Mouse (Mus musculus): Measurements from ENCODE around the gene Il31ra.
"Not testable (repeated sequence)": the region's sequence is repeated elsewhere in the genome, so short reads cannot be mapped to it uniquely, and the experiment has no call there.

Il31ra gene

GRCm38 (mm10) chr13:112594260-112594659, at the start of gene Il31ra:
Gene Il31ra (minus strand): TSS chr13:112594360.
- in situ Hi-C loops (cut with MboI, MseI): not testable (repeated sequence)

GRCm38 (mm10) chr13:112642897-112643296, 48.7 kb upstream of the Il31ra start:
- in situ Hi-C loops (cut with MboI, MseI): no loop called here

GRCm38 (mm10) chr13:112639111-112639510, 45.0 kb upstream of the Il31ra start:
- in situ Hi-C loops (cut with MboI, MseI): no loop called here

GRCm38 (mm10) chr13:112636498-112636897, 42.3 kb upstream of the Il31ra start:
- in situ Hi-C loops (cut with MboI, MseI): no loop called here

- in situ Hi-C loops (cut with MboI, MseI): no loop called here
Observed at GRCm38 (mm10) chr13:112635174-112635837, 41.1 kb upstream of the Il31ra start.

- in situ Hi-C loops (cut with MboI, MseI): no loop called here
Observed at GRCm38 (mm10) chr13:112625566-112625965, 31.4 kb upstream of the Il31ra start.

- in situ Hi-C loops (cut with MboI, MseI): no loop called here
Observed at GRCm38 (mm10) chr13:112624622-112625021, 30.5 kb upstream of the Il31ra start.

- in situ Hi-C loops (cut with MboI, MseI): no loop called here
Observed at GRCm38 (mm10) chr13:112623656-112624055, 29.5 kb upstream of the Il31ra start.

GRCm38 (mm10) chr13:112621592-112621991, 27.4 kb upstream of the Il31ra start:
- in situ Hi-C loops (cut with MboI, MseI): no loop called here

GRCm38 (mm10) chr13:112608606-112609005, 14.4 kb upstream of the Il31ra start:
- in situ Hi-C loops (cut with MboI, MseI): no loop called here

GRCm38 (mm10) chr13:112604411-112604810, 10.3 kb upstream of the Il31ra start:
- in situ Hi-C loops (cut with MboI, MseI): no loop called here

- in situ Hi-C loops (cut with MboI, MseI): no loop called here
Observed at GRCm38 (mm10) chr13:112603839-112604238, 9.7 kb upstream of the Il31ra start.

- in situ Hi-C loops (cut with MboI, MseI): no loop called here
Observed at GRCm38 (mm10) chr13:112602607-112603006, 8.4 kb upstream of the Il31ra start.

- in situ Hi-C loops (cut with MboI, MseI): no loop called here
Observed at GRCm38 (mm10) chr13:112590254-112590653, 3.9 kb downstream of the Il31ra start.

GRCm38 (mm10) chr13:112589625-112590024, 4.5 kb downstream of the Il31ra start:
- in situ Hi-C loops (cut with MboI, MseI): no loop called here

- in situ Hi-C loops (cut with MboI, MseI): no loop called here
Observed at GRCm38 (mm10) chr13:112584556-112585237, 9.5 kb downstream of the Il31ra start.

GRCm38 (mm10) chr13:112582291-112582690, 11.9 kb downstream of the Il31ra start:
- in situ Hi-C loops (cut with MboI, MseI): no loop called here

GRCm38 (mm10) chr13:112581796-112582195, 12.4 kb downstream of the Il31ra start:
- in situ Hi-C loops (cut with MboI, MseI): no loop called here

GRCm38 (mm10) chr13:112580590-112581320, 13.4 kb downstream of the Il31ra start:
- in situ Hi-C loops (cut with MboI, MseI): no loop called here

- in situ Hi-C loops (cut with MboI, MseI): not testable (repeated sequence)
Observed at GRCm38 (mm10) chr13:112578041-112578440, 16.1 kb downstream of the Il31ra start.

GRCm38 (mm10) chr13:112573800-112574199, 20.4 kb downstream of the Il31ra start:
- in situ Hi-C loops (cut with MboI, MseI): no loop called here

- in situ Hi-C loops (cut with MboI, MseI): no loop called here
Observed at GRCm38 (mm10) chr13:112570768-112571167, 23.4 kb downstream of the Il31ra start.

GRCm38 (mm10) chr13:112569606-112570005, 24.6 kb downstream of the Il31ra start:
- in situ Hi-C loops (cut with MboI, MseI): no loop called here
